Mouse (Mus musculus) subcutaneous adipose tissue, adult 2 months (tissue): Measurements from ENCODE around the gene Cnot6l. TPM values are rescaled to one million over a fixed set of nuclear protein-coding genes. Genes with fewer than 3 reads are reported as not detected.

ENCODE experiments used
- polyA plus RNA-seq: library from polyadenylated mRNA; depleted of rRNA; stranded (reverse); fragments of >200 nt; gene quantifications from 2 replicates; pipeline ENCODE4 v1.2.3, GENCODE M21; 2012; ENCODE audit warnings: low replicate concordance; rRNA removed

Gene Cnot6l
- polyA plus RNA-seq, result 7.5 and 9.2 TPM in 2 replicates

DNA sequence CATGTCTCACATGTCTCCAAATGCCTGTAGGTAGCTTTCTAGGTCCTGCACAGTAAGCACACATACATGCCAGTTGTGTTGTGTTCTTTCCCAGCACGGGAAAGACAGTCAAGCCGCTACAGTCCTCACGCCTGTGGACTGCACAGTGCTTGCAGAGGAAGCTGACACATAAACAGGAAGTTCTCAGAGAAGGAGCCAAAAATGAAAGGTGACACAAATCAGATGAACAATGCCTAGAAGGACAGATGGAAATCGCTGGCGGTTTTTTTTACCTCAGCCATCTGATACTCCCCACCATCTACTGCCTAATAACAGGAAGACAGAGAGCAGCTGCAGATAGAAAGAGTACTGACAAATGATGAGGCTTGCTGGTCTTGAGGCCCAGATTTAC is at the start of gene Cnot6l:
Cnot6l (minus strand) TSS at position 151 of the 391 bp plus-strand sequence.

DNA sequence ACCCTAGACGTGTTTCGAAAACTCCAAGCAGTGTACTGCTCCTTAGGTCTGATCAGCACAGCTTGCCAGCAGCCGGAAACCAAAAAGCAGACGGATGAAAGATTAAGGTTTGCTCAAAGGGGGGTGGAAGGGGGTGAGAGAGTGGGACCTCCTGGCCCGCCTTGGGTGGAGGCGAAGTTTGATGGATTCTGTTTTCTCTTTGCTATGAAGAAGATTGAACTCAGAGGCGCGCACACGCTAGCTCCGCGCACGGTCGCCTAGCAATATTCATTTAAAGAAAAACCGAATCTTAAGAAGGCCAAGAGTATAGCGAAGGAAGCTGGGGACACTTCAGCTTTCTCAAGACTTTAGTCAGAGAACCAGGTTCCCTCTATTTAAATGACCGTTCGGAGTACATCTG is 45.5 kb upstream of the Cnot6l start, which contains the start of gene Mrpl1:
Mrpl1 (plus strand) TSS at position 35 of the 400 bp plus-strand sequence.

Other genes with a start within 250 kb of the Cnot6l start
- 0.23 and 0.28 TPM in 2 replicates for gene Cxcl13, start 207.2 kb downstream of the Cnot6l start, polyA plus RNA-seq
- gene Mrpl1, start 45.3 kb upstream of the Cnot6l start, polyA plus RNA-seq, result 2.8 and 3.6 TPM in 2 replicates
- gene Fras1, start 209.8 kb upstream of the Cnot6l start, polyA plus RNA-seq, result 0.29 and 2.5 TPM in 2 replicates